Mouse (Mus musculus) adrenal gland, postnatal 4 days (tissue): ENCODE measurements around the gene Smox. TPM values are rescaled to one million over a fixed set of nuclear protein-coding genes. Genes with fewer than 3 reads are reported as not detected.

Experiments
- DNase-seq, 2 experiments: peaks; one replicate each; pipeline ENCODE4 v3.0.0; 2021 to 2022; ENCODE audit warnings: low spot score in 2 of 2, mixed read lengths in 2 of 2
- total RNA-seq, 2 experiments: library from RNA; stranded (reverse); gene quantifications; 2 replicates each; pipeline ENCODE4 v1.2.3; 2021

The Smox gene
- total RNA-seq, 2 experiments from 2014 or later, result 27.8 to 29.9 TPM

- DNase-seq, result no peak
Measured at GRCm38 (mm10) chr2:131483562-131483961, 7.7 kb upstream of the Smox start.

- DNase-seq, result no peak
Measured at GRCm38 (mm10) chr2:131484182-131484581, 7.1 kb upstream of the Smox start.

- DNase-seq, result no peak
Measured at GRCm38 (mm10) chr2:131485126-131485525, 6.2 kb upstream of the Smox start.

- no peak for DNase-seq
Measured at GRCm38 (mm10) chr2:131486046-131486445, 5.2 kb upstream of the Smox start.

GRCm38 (mm10) chr2:131487337-131487736, 4.0 kb upstream of the Smox start:
- DNase-seq, result no peak

- no peak for DNase-seq
Measured at GRCm38 (mm10) chr2:131488261-131488660, 3.0 kb upstream of the Smox start.

GRCm38 (mm10) chr2:131488870-131489269, 2.4 kb upstream of the Smox start:
- DNase-seq, result no peak

- DNase-seq, result no peak
Measured at GRCm38 (mm10) chr2:131489591-131489990, 1.7 kb upstream of the Smox start.

GRCm38 (mm10) chr2:131491707-131492595, 655 bp downstream of the Smox start:
- peak; percentile 64 to 67 for DNase-seq

GRCm38 (mm10) chr2:131492596-131493139, 1.4 kb downstream of the Smox start:
- no peak for DNase-seq

GRCm38 (mm10) chr2:131493446-131493845, 2.1 kb downstream of the Smox start:
- no peak for DNase-seq

GRCm38 (mm10) chr2:131495256-131495655, 4.0 kb downstream of the Smox start:
- no peak for DNase-seq

GRCm38 (mm10) chr2:131496125-131496820, 5.0 kb downstream of the Smox start:
- no peak for DNase-seq

GRCm38 (mm10) chr2:131497224-131497856, 6.0 kb downstream of the Smox start:
- DNase-seq, result no peak

GRCm38 (mm10) chr2:131498219-131498618, 6.9 kb downstream of the Smox start:
- DNase-seq, result no peak

GRCm38 (mm10) chr2:131499290-131499845, 8.1 kb downstream of the Smox start:
- DNase-seq, result no peak

- DNase-seq, result no peak
Measured at GRCm38 (mm10) chr2:131501886-131502285, 10.6 kb downstream of the Smox start.

GRCm38 (mm10) chr2:131502561-131502960, 11.3 kb downstream of the Smox start:
- no peak for DNase-seq

GRCm38 (mm10) chr2:131505431-131505830, 14.1 kb downstream of the Smox start:
- no peak for DNase-seq

GRCm38 (mm10) chr2:131506358-131506757, 15.1 kb downstream of the Smox start:
- DNase-seq, result no peak

GRCm38 (mm10) chr2:131508501-131508900, 17.2 kb downstream of the Smox start:
- DNase-seq, result no peak
